Mouse (Mus musculus) MEL (cell line): ENCODE measurements around the gene Fosb. TPM values are rescaled to one million over a fixed set of nuclear protein-coding genes. Genes with fewer than 3 reads are reported as not detected.

Experiments used
- DNase-seq: peaks from one replicate; pipeline ENCODE4 v3.0.0; 2011; ENCODE audit warnings: low read depth, low spot score
- H3K27ac ChIP-seq: 2 replicates; pipeline ENCODE4 v1.5.1; 2012; ENCODE audit warnings: low read depth, mild to moderate bottlenecking, control low read depth, low read length, moderate library complexity; ENCODE audit not compliant: control insufficient read depth
- H3K27me3 ChIP-seq, 2 experiments: fragments of 150-350 bp in 1 of 2; sonication (generic) in 1 of 2; 2 replicates each; pipeline ENCODE4 v1.6.1; 2012; ENCODE audit warnings: low read length in 2 of 2, mild to moderate bottlenecking in 2 of 2, improper control_type of control experiment in 1 of 2, moderate library complexity in 1 of 2; ENCODE audit not compliant: insufficient read depth in 2 of 2, control insufficient read depth in 1 of 2
- H3K36me3 ChIP-seq, 2 experiments: 2 replicates each; pipeline ENCODE4 v1.6.1; 2012 to 2014; ENCODE audit warnings: low read length in 2 of 2, improper control_type of control experiment in 1 of 2, inconsistent platforms in 1 of 2, mild to moderate bottlenecking in 1 of 2; ENCODE audit not compliant: insufficient read depth in 2 of 2, control insufficient read depth in 1 of 2
- H3K4me1 ChIP-seq, 2 experiments: fragments of 150-350 bp in 1 of 2; sonication (generic) in 1 of 2; 2 replicates each; pipeline ENCODE4 v1.6.1; 2012; ENCODE audit warnings: low read length in 2 of 2, improper control_type of control experiment in 1 of 2, mild to moderate bottlenecking in 1 of 2; ENCODE audit not compliant: insufficient read depth in 2 of 2, control insufficient read depth in 1 of 2
- H3K4me3 ChIP-seq, 2 experiments: fragments of 150-350 bp in 1 of 2; sonication (generic) in 1 of 2; 2 replicates each; pipeline ENCODE4 v1.5.1; 2012; ENCODE audit warnings: low read depth in 2 of 2, low read length in 2 of 2, mild to moderate bottlenecking in 2 of 2, moderate library complexity in 2 of 2, control low read depth in 1 of 2, improper control_type of control experiment in 1 of 2; ENCODE audit not compliant: control insufficient read depth in 1 of 2, insufficient read depth in 1 of 2
- H3K79me2 ChIP-seq: 2 replicates; pipeline ENCODE4 v1.6.1; 2012; ENCODE audit warnings: mild to moderate bottlenecking, low read length, moderate library complexity; ENCODE audit not compliant: control insufficient read depth, poor library complexity, insufficient read depth
- H3K9ac ChIP-seq: 2 replicates; pipeline ENCODE4 v1.6.1; 2012; ENCODE audit warnings: low read depth, mild to moderate bottlenecking, control low read depth, low read length, moderate library complexity; ENCODE audit not compliant: control insufficient read depth, poor library complexity, severe bottlenecking
- H3K9me3 ChIP-seq: fragments of 150-350 bp; sonication (generic); replicated peaks from 2 replicates; pipeline ENCODE4 v1.6.1; 2012; ENCODE audit warnings: mild to moderate bottlenecking, low read length, improper control_type of control experiment, moderate library complexity; ENCODE audit not compliant: insufficient read depth
- CHD1 ChIP-seq: IDR thresholded peaks from 2 replicates; pipeline ENCODE4 v1.6.1; 2012; ENCODE audit warnings: low read depth, mild to moderate bottlenecking, inconsistent platforms, low read length, improper control_type of control experiment
- CHD2 ChIP-seq: IDR thresholded peaks from 2 replicates; pipeline ENCODE4 v1.6.1; 2011; ENCODE audit warnings: low read length, improper control_type of control experiment
- CTCF ChIP-seq, 3 experiments: IDR thresholded peaks in 2 of 3; conservative IDR thresholded peaks in 1 of 3; 2 replicates each; pipeline ENCODE4 v1.5.1; 2011 to 2012; ENCODE audit warnings: low read length in 3 of 3, low read depth in 2 of 3, mild to moderate bottlenecking in 2 of 3, improper control_type of control experiment in 1 of 3, inconsistent platforms in 1 of 3, mixed read lengths in 1 of 3, moderate library complexity in 1 of 3; ENCODE audit not compliant: control insufficient read depth in 1 of 3, insufficient read depth in 1 of 3, poor library complexity in 1 of 3, severe bottlenecking in 1 of 3
- E2F4 ChIP-seq: IDR thresholded peaks from 2 replicates; pipeline ENCODE4 v1.6.1; 2011; ENCODE audit warnings: low read depth, low read length, improper control_type of control experiment, borderline replicate concordance
- ELF1 ChIP-seq: IDR thresholded peaks from 2 replicates; pipeline ENCODE4 v1.6.1; 2014; ENCODE audit warnings: low read depth, mild to moderate bottlenecking, inconsistent platforms, low read length, improper control_type of control experiment, moderate library complexity
- GATA1 ChIP-seq: IDR thresholded peaks from 2 replicates; pipeline ENCODE4 v1.6.1; 2011; ENCODE audit warnings: low read depth, low read length, improper control_type of control experiment
- JUND ChIP-seq: IDR thresholded peaks from 2 replicates; pipeline ENCODE4 v1.6.1; 2011; ENCODE audit warnings: low read depth, mild to moderate bottlenecking, improper control_type of control experiment, low read length
- KAT2A ChIP-seq: conservative IDR thresholded peaks from 2 replicates; pipeline ENCODE4 v1.6.1; 2012; ENCODE audit warnings: low read depth, low read length, improper control_type of control experiment, inconsistent platforms
- MAFK ChIP-seq: IDR thresholded peaks from 2 replicates; pipeline ENCODE4 v1.6.1; 2011; ENCODE audit warnings: low read depth, mild to moderate bottlenecking, low read length, improper control_type of control experiment, borderline replicate concordance
- MEF2A ChIP-seq: IDR thresholded peaks from 2 replicates; pipeline ENCODE4 v1.6.1; 2014; ENCODE audit warnings: low read depth, mild to moderate bottlenecking, inconsistent platforms, low read length, improper control_type of control experiment; ENCODE audit not compliant: poor library complexity, insufficient replicate concordance, severe bottlenecking; ENCODE audit errors: extremely low read depth
- MYC ChIP-seq: IDR thresholded peaks from 2 replicates; pipeline ENCODE4 v1.6.1; 2011; ENCODE audit warnings: low read depth, mild to moderate bottlenecking, low read length, improper control_type of control experiment, moderate library complexity
- NELFE ChIP-seq: IDR thresholded peaks from 2 replicates; pipeline ENCODE4 v1.6.1; 2011; ENCODE audit warnings: low read depth, low read length, improper control_type of control experiment
- POLR2AphosphoS2 ChIP-seq: IDR thresholded peaks from 2 replicates; pipeline ENCODE4 v1.6.1; 2011; ENCODE audit warnings: low read length, improper control_type of control experiment
- RAD21 ChIP-seq: IDR thresholded peaks from 2 replicates; pipeline ENCODE4 v1.6.1; 2011; ENCODE audit warnings: mild to moderate bottlenecking, low read depth, low read length, improper control_type of control experiment
- TBP ChIP-seq: IDR thresholded peaks from 2 replicates; pipeline ENCODE4 v1.8.0; 2011; ENCODE audit warnings: low read depth, low read length, improper control_type of control experiment
- TCF12 ChIP-seq: IDR thresholded peaks from 2 replicates; pipeline ENCODE4 v1.6.1; 2014; ENCODE audit warnings: low read depth, mild to moderate bottlenecking, inconsistent platforms, low read length, improper control_type of control experiment, moderate library complexity
- UBTF ChIP-seq: IDR thresholded peaks from 2 replicates; pipeline ENCODE4 v1.6.1; 2012; ENCODE audit warnings: low read depth, mild to moderate bottlenecking, inconsistent platforms, low read length, improper control_type of control experiment, moderate library complexity, borderline replicate concordance; ENCODE audit not compliant: insufficient read depth
- USF1 ChIP-seq: IDR thresholded peaks from 2 replicates; pipeline ENCODE4 v1.6.1; 2014; ENCODE audit warnings: low read depth, mild to moderate bottlenecking, inconsistent platforms, low read length, improper control_type of control experiment, moderate library complexity
- ZC3H11A ChIP-seq: IDR thresholded peaks from 2 replicates; pipeline ENCODE4 v1.6.1; 2012; ENCODE audit warnings: low read depth, mild to moderate bottlenecking, inconsistent platforms, low read length, improper control_type of control experiment
- ZMIZ1 ChIP-seq: IDR thresholded peaks from 2 replicates; pipeline ENCODE4 v1.6.1; 2012; ENCODE audit warnings: low read depth, mild to moderate bottlenecking, inconsistent platforms, low read length, improper control_type of control experiment, moderate library complexity
- polyA plus RNA-seq, 2 experiments: library from polyadenylated mRNA; stranded (reverse) in 1 of 2; unstranded in 1 of 2; fragments of >175 nt in 1 of 2; fragments of >200 nt in 1 of 2; gene quantifications; 2 replicates each; pipeline versions ENCODE4 v1.2.1 to v1.2.4; 2012; ENCODE audit warnings: low replicate concordance in 2 of 2, low read depth in 1 of 2; ENCODE audit not compliant: insufficient read length in 2 of 2, insufficient read depth in 1 of 2, missing spikeins in 1 of 2
- total RNA-seq: library from RNA; depleted of rRNA; stranded (reverse); fragments of 300-350 nt; gene quantifications from 2 replicates; pipeline ENCODE4 v1.2.3, GENCODE M21; 2012

The Fosb gene
- total and polyA plus RNA-seq, 3 experiments: 0.04 to 0.49 TPM; not detected in 1

DNA sequence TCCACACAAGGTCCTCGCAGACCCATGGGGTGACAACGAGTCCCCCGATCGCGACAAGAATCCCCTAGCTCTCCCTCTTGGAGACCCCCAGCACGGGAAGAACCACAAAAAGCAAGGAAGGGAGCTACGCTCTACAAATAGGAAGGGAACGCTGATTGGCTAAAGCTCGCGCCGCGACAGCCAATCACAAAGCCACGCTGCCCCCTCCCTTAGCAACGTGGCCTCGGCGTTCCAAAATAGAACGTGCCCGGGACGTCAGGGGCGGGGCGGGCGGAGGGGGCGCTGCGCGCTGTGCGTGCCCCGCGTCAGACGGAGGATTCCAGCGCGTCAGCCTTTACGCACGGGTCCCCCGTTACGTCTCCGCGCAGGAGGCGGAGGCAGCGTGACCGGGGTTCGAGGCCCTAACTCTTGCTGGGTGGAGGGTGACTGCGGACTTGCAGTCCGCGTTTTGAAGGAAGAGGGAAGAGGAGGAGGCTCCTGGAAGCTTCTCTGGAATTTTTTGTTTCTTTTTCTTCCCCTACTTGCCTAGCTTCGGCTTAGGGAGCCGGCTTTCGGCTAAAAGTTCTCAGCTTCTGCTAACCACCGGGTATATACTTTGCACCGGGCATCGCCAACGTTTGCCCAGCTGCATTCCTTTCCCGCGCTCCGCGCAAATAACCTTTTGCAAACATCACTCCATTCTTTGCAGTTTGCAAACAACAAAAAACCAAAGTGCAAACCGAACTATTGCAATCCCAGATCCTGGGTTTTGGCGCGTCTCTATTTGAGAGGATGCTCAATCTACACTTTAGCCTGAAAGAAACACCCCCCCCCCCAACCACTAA lies 1.2 kb downstream of the Fosb start (continued):
- no peak for TF ChIP-seq CTCF (IDR thresholded peaks at IDR 0.05 in 2 of 3, conservative IDR thresholded peaks at IDR 0.05 in 1 of 3; ENCODE audit: control insufficient read depth in 1 of 3, insufficient read depth in 1 of 3, low read depth in 2 of 3, low read length in 3 of 3, poor library complexity in 1 of 3, severe bottlenecking in 1 of 3)
- TF ChIP-seq MYC: peak; percentile 69; the same call in 1 of the 2 replicates
- 0 out of 2 replicates have a peak, but pooled peaks have one; percentile 25 for TF ChIP-seq POLR2AphosphoS2
- TF ChIP-seq GATA1: no peak
- TF ChIP-seq KAT2A: no peak; the same call in 1 of the 2 replicates
- TF ChIP-seq JUND: no peak
- TF ChIP-seq ZMIZ1: peak; percentile 42; the same call in 1 of the 2 replicates
- 0 out of 2 replicates have a peak, but pooled peaks have one; percentile 80 for TF ChIP-seq CHD1
- TF ChIP-seq MAFK: no peak
- peak; percentile 69; the same call in 1 of the 2 replicates for TF ChIP-seq NELFE
- no peak for TF ChIP-seq ZC3H11A
- TF ChIP-seq MEF2A: 0 out of 2 replicates have a peak, but pooled peaks have one; percentile 45
- TF ChIP-seq USF1: peak; percentile 70
- TF ChIP-seq, all 39 proteins: peak for 22

DNA sequence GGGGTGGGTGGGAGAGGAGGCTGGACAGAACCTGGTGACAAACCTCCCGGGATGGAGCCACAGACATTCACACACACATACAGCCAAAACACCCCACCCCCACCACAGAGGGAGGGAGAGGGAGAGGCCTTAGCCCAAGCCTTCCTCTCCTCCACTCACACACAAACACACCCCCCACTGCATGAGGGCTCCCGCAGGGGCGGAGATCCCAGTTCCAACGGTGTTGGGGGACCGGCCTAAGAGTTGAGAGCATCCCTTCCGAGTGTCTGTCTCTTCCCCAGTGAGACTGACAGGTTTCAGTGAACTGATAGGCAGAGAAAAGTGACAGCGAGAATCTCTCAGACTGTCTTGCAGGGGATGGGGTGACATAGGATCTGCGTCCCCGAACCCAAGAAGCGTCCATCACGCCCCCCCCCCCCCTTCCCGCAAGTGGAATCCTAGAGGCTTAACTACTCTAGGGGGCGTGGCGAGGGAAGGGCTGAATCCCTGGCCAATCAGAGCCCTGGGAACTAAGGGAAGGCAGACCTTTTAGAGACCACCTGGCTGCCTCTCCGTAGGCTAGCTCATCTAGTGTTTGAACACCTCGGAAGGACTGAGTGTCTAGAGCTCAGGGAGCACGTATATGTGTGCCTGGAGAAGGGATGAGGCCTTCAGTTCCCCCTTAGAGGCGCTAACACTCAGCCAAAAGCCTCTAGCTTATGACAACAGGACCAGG lies 2.0 kb downstream of the Fosb start:
- peaks cover 0 to 3% of the 10 kb centered on the region in 2 experiments; a peak in 1 of 4 replicates for H3K27me3 ChIP-seq
- peak overlapping the region; percentile 79 for H3K9ac ChIP-seq
- no peaks in the 10 kb centered on the region; the same call in 1 of the 2 replicates for H3K79me2 ChIP-seq
- peaks cover 3 to 16% of the 10 kb centered on the region in 2 experiments; a peak in 3 of 4 replicates for H3K4me1 ChIP-seq
- no peaks in the 10 kb centered on the region for H3K9me3 ChIP-seq
- H3K4me3 ChIP-seq: peak overlapping the region; percentile 81 to 91
- peak overlapping the region; percentile 65 for H3K27ac ChIP-seq
- TF ChIP-seq TCF12: 0 out of 2 replicates have a peak, but pooled peaks have one; percentile 12
- 0 out of 2 replicates have a peak, but pooled peaks have one; percentile 4 for TF ChIP-seq TBP
- TF ChIP-seq ELF1: no peak
- 0 out of 2 replicates have a peak, but pooled peaks have one; percentile 34 for TF ChIP-seq ZMIZ1
- no peak for TF ChIP-seq ZC3H11A
- no peak for TF ChIP-seq CHD1
- no peak for TF ChIP-seq E2F4
- no peak for TF ChIP-seq CHD2
- no peak for TF ChIP-seq UBTF
- TF ChIP-seq RAD21: no peak
- H3K36me3 ChIP-seq: peaks cover 0 to 4% of the 10 kb centered on the region in 2 experiments; a peak in 1 of 4 replicates
- DNase-seq: peak; percentile 92
